Mouse (Mus musculus) liver, embryonic 13.5 days (tissue): ENCODE data around the gene Kif21a. TPM values are rescaled to one million over a fixed set of nuclear protein-coding genes. Genes with fewer than 3 reads are reported as not detected.
A peak's percentile ranks its signal among the peaks of the same experiment; 100 is the strongest.

Experiments used
- ATAC-seq: fragments of 200-750 bp; cut with Nextera tagmentation; 2 replicates; pipeline ENCODE4 v1.8.0; 2017; ENCODE audit warnings: low read depth, mild to moderate bottlenecking, moderate number of reproducible peaks, moderate library complexity
- DNase-seq: peaks from one replicate; pipeline ENCODE4 v3.0.0; 2022
- H3K27ac ChIP-seq: fragments of 300-500 bp; sonication (generic); 2 replicates; pipeline ENCODE4 v1.5.1; 2015; ENCODE audit warnings: moderate library complexity, mild to moderate bottlenecking, inconsistent platforms
- H3K27me3 ChIP-seq: fragments of 300-500 bp; sonication (generic); 2 replicates; pipeline ENCODE4 v1.6.1; 2015; ENCODE audit warnings: mild to moderate bottlenecking, inconsistent platforms
- H3K36me3 ChIP-seq: fragments of 300-500 bp; sonication (generic); 2 replicates; pipeline ENCODE4 v1.6.1; 2015; ENCODE audit warnings: mild to moderate bottlenecking, inconsistent platforms
- H3K4me1 ChIP-seq: fragments of 300-500 bp; sonication (generic); replicated peaks from 2 replicates; pipeline ENCODE4 v1.6.1; 2015; ENCODE audit warnings: inconsistent platforms
- H3K4me2 ChIP-seq: fragments of 300-500 bp; sonication (generic); 2 replicates; pipeline ENCODE4 v1.6.1; 2015; ENCODE audit warnings: inconsistent platforms, mild to moderate bottlenecking, moderate library complexity
- H3K4me3 ChIP-seq: fragments of 300-500 bp; sonication (generic); replicated peaks from 2 replicates; pipeline ENCODE4 v1.5.1; 2015; ENCODE audit warnings: mild to moderate bottlenecking, inconsistent platforms
- H3K9ac ChIP-seq: fragments of 300-500 bp; sonication (generic); 2 replicates; pipeline ENCODE4 v1.6.1; 2015; ENCODE audit warnings: mild to moderate bottlenecking, inconsistent platforms
- H3K9me3 ChIP-seq: fragments of 300-500 bp; sonication (generic); replicated peaks from 2 replicates; pipeline ENCODE4 v1.6.1; 2016; ENCODE audit warnings: inconsistent platforms
- WGBS: fragments of 180-500 bp; shearing (Covaris S2); methylation state at CpG from one replicate; pipeline ENCODE4 v1.1.7; 2015; ENCODE audit not compliant: insufficient replicate concordance; 5-methylcytosine and 5-hydroxymethylcytosine counted together
- polyA plus RNA-seq: library from polyadenylated mRNA; unstranded; fragments of >200 nt; fragmentation: Nextera tagmentation; extraction: Ambion mirVana; gene quantifications from 2 replicates; pipeline ENCODE4 v1.2.1, GENCODE M21; 2015

The Kif21a gene
- polyA plus RNA-seq, 1 experiment from 2014 or later, result 1.9 TPM

DNA sequence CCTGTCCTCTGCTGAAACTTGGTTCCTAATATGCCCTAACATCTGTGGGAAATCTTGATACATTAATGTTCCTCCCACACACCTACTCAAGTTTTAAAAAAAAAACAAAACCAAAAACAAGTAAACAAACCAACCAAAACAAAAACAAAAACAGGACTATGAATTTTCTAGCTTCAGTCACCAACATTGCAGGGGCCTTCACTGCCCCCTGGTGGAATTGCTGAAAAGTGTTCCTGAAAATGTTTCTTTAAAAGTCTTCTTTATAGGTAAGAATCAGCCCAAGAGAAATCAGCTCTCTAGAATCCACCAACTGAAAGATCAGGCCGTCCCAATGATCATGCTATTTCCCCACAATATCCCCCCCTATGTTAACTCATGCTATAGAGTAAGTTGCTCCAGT lies 120.7 kb downstream of the Kif21a start:
- no peak for ATAC-seq
- no peaks in the 10 kb centered on the region for H3K9me3 ChIP-seq
- no peak overlapping the region for H3K4me2 ChIP-seq
- no peaks in the 10 kb centered on the region for H3K36me3 ChIP-seq
- H3K27ac ChIP-seq, result no peak overlapping the region
- no peak for DNase-seq
- no peak overlapping the region for H3K9ac ChIP-seq
- no peaks in the 10 kb centered on the region for H3K27me3 ChIP-seq
- no peaks in the 10 kb centered on the region for H3K4me1 ChIP-seq
- WGBS, result 12% methylated on average over 1 of the region's 1 CpGs
- no peak overlapping the region for H3K4me3 ChIP-seq

DNA sequence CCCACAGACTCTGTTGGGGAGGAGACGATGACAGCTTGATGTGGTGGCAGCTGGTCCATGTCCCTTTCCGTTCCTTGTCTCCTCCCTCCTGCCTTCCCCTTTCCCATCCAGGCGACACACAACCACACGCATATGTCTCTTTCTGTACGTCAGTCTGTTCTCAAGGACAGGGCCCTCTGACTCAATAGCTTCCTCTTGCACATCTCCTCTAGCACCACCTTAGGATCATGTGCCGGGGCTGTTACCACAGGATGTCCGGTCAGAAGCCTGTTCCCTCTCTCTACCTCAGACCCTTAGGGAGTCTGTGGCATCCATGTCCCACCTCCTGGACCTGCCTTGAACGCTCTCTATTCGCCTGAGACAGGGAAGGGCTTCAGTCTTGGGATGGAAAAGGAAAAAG lies 153.3 kb downstream of the Kif21a start:
- H3K4me3 ChIP-seq, result no peak overlapping the region
- 42% methylated on average over 9 of the region's 9 CpGs for WGBS

DNA sequence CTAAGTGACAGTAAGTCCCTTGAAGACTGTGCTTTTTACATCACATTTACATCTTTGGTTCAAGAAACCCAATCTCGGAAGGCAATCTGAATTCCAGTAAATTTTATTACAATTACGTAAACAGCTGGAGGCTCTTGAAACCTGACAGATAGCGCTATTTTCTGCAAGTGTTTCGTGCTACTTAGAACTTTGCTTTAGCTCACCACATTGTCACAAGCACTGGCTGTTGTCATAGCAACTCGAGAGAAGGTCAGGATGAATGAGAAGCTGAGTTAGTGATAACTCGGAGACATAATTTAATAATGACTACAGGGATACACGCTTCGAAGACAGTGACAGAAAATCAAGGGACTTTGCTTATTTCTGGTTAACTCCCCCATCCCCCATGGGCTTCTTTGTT lies 162.3 kb downstream of the Kif21a start:
- WGBS, result 66% methylated on average over 8 of the region's 8 CpGs
- Histone ChIP-seq H3K27ac (no peak overlapping the region), H3K9me3 (0 out of 2 replicates have a peak, but pooled peaks cover 2% of the 10 kb centered on the region), H3K27me3 (no peaks in the 10 kb centered on the region), H3K4me1 (no peaks in the 10 kb centered on the region), H3K9ac (no peak overlapping the region), H3K4me3 (no peak overlapping the region), H3K4me2 (no peak overlapping the region), H3K36me3 (no peaks in the 10 kb centered on the region)
- DNase-seq, result no peak
- no peak for ATAC-seq

More for the DNA sequence above, 153.3 kb downstream of the Kif21a start:
- H3K27me3 ChIP-seq, result no peaks in the 10 kb centered on the region
- DNase-seq, result no peak
- no peak overlapping the region for H3K4me2 ChIP-seq
- ATAC-seq, result peak; percentile 34; the same call in 1 of the 2 replicates
- H3K4me1 ChIP-seq, result no peaks in the 10 kb centered on the region
- H3K27ac ChIP-seq, result no peak overlapping the region
- no peaks in the 10 kb centered on the region for H3K9me3 ChIP-seq
- no peak overlapping the region for H3K9ac ChIP-seq
- no peaks in the 10 kb centered on the region for H3K36me3 ChIP-seq

Other genes with a start within 250 kb of the Kif21a start
- gene Abcd2, start 141.9 kb upstream of the Kif21a start, polyA plus RNA-seq, result 1.9 and 2.0 TPM in 2 replicates
- gene CN725425, start 149.5 kb upstream of the Kif21a start, polyA plus RNA-seq, result not detected in 2 replicates